Mouse (Mus musculus): ENCODE data around the gene Calcrl. TPM values are rescaled to one million over a fixed set of nuclear protein-coding genes. Genes with fewer than 3 reads are reported as not detected.

Calcrl gene
- polyA plus RNA-seq, 1 experiment from 2014 or later, result 55.3 TPM

DNA sequence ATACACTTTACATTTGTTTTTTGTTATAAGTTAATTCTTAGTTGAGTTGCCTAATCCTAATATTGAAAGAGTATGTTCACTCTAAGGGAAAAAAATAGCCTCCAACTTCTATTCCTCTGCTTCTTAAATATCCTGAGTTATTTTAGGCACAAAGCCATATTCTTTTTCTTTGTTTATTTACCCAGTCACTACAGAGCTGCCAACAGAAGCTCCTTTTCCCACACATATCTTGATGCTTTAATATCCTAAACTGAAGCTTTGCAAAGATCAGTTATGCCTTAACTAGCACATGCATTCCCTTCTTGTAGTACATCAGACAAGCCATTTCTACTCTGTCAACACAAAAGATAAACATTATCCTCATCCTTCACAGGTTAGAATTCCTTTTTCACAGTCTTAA is 42.7 kb downstream of the Calcrl start:
- Histone ChIP-seq H3K27me3 (ENCODE audit: control insufficient read depth, insufficient read depth, low read length) (no peaks in the 10 kb centered on the region), H3K9ac (ENCODE audit: low read length) (no peak overlapping the region), H3K27ac (replicated peaks in 1 of 2; ENCODE audit: control insufficient read depth in 1 of 2, insufficient read depth in 1 of 2, low read depth in 2 of 2, low read length in 2 of 2) (no peak overlapping the region), H3K9me3 (ENCODE audit: control insufficient read depth, low read length) (no peaks in the 10 kb centered on the region), H3K4me3 (ENCODE audit: control insufficient read depth in 1 of 2, insufficient read depth in 1 of 2, low read depth in 1 of 2, low read length in 2 of 2) (no peak overlapping the region), H3K36me3 (ENCODE audit: control insufficient read depth, insufficient read depth, low read length) (no peaks in the 10 kb centered on the region), H3K4me1 (ENCODE audit: control insufficient read depth in 2 of 2, insufficient read depth in 2 of 2, low read length in 2 of 2) (peaks cover 3 to 29% of the 10 kb centered on the region in 2 experiments; a peak in 3 of 4 replicates), H3K4me2 (ENCODE audit: low read length) (no peak overlapping the region)
- no peak for ATAC-seq (ENCODE audit: insufficient number of reproducible peaks, insufficient read depth, low FRiP score, low read depth)

DNA sequence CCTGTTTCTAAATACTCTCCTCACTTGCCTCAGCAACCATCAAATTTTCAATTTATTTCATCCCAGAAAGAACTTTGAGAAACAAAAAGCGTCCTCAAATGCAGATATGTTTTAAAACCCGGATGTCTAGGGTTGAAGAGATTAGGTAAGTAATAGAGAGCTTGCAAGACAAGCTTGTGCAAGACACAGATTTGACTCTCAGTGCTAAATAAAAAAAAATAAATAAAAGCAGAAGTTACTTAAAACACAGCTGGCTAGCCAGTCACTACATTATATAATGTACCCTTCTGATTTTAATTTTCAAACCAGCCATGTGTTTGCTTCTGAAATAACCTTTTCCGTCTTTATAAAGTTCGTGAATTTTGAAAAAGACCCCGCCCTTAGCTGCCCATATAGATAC is 43.2 kb downstream of the Calcrl start:
- no peak for ATAC-seq (ENCODE audit: insufficient number of reproducible peaks, insufficient read depth, low FRiP score, low read depth)
- Histone ChIP-seq H3K27ac (replicated peaks in 1 of 2; ENCODE audit: control insufficient read depth in 1 of 2, insufficient read depth in 1 of 2, low read depth in 2 of 2, low read length in 2 of 2) (0 out of 4 replicates have a peak overlapping the region, but pooled peaks of 1 of the 2 experiments have one; percentile 24), H3K9me3 (ENCODE audit: control insufficient read depth, low read length) (no peaks in the 10 kb centered on the region), H3K9ac (ENCODE audit: low read length) (no peak overlapping the region), H3K4me2 (ENCODE audit: low read length) (no peak overlapping the region), H3K27me3 (ENCODE audit: control insufficient read depth, insufficient read depth, low read length) (no peaks in the 10 kb centered on the region), H3K36me3 (ENCODE audit: control insufficient read depth, insufficient read depth, low read length) (no peaks in the 10 kb centered on the region), H3K4me3 (ENCODE audit: control insufficient read depth in 1 of 2, insufficient read depth in 1 of 2, low read depth in 1 of 2, low read length in 2 of 2) (no peak overlapping the region), H3K4me1 (ENCODE audit: control insufficient read depth in 2 of 2, insufficient read depth in 2 of 2, low read length in 2 of 2) (peaks cover 3 to 29% of the 10 kb centered on the region in 2 experiments; a peak in 3 of 4 replicates)
- WGBS, result 79% methylated on average over 5 of the region's 5 CpGs

DNA sequence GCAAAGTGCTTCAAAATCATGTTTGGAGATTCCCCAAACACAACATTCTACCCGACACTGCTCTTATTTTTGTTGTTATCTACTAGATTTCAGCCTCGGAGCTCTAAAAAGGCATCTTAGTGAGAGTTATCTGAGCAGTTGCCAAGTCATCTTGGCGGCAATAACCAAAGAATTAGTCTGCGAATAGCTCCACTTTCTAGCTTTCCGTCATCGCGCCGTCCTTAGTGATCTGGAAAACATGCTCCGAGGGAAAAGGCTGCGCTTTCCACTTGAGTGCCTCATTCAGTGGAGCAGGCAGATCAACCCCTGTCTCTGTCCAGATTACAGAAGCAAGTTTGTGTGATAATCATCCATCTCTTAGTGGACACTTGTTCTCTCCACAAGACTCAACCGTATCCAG is 44.4 kb downstream of the Calcrl start:
- no peak for ATAC-seq (ENCODE audit: insufficient number of reproducible peaks, insufficient read depth, low FRiP score, low read depth)
- Histone ChIP-seq H3K4me3 (ENCODE audit: control insufficient read depth in 1 of 2, insufficient read depth in 1 of 2, low read depth in 1 of 2, low read length in 2 of 2) (peak overlapping the region in 1 of 2 experiments; percentile 11; a peak in 1 of 4 replicates), H3K27ac (replicated peaks in 1 of 2; ENCODE audit: control insufficient read depth in 1 of 2, insufficient read depth in 1 of 2, low read depth in 2 of 2, low read length in 2 of 2) (peak overlapping the region; percentile 7 to 53; a peak in 3 of 4 replicates), H3K9me3 (ENCODE audit: control insufficient read depth, low read length) (no peaks in the 10 kb centered on the region), H3K27me3 (ENCODE audit: control insufficient read depth, insufficient read depth, low read length) (no peaks in the 10 kb centered on the region), H3K4me2 (ENCODE audit: low read length) (peak overlapping the region; percentile 53), H3K9ac (ENCODE audit: low read length) (no peak overlapping the region), H3K4me1 (ENCODE audit: control insufficient read depth in 2 of 2, insufficient read depth in 2 of 2, low read length in 2 of 2) (peaks cover 3 to 26% of the 10 kb centered on the region in 2 experiments; a peak in 3 of 4 replicates), H3K36me3 (ENCODE audit: control insufficient read depth, insufficient read depth, low read length) (no peaks in the 10 kb centered on the region)
- WGBS, result 17% methylated on average over 11 of the region's 11 CpGs

DNA sequence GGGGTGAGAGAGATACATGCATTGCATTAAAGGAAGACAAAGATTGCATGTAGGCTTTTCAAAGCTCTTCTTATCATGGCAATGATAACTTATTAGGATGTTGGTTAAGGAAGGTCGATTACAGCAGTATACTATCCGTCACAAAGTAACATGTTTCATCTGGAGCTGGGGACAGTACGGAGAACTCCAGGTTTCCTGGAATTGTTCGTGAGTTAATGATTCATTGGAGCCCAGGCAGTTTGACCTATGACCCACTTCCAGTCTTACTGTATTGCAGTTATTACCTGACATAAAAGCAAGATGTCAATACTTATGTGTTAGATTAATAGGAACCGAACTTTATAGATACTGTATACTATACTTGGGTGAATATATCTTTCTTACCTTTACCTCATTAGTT is 46.5 kb downstream of the Calcrl start:
- H3K4me1 ChIP-seq (ENCODE audit: control insufficient read depth in 2 of 2, insufficient read depth in 2 of 2, low read length in 2 of 2), result peaks cover 3 to 19% of the 10 kb centered on the region in 2 experiments; a peak in 3 of 4 replicates

DNA sequence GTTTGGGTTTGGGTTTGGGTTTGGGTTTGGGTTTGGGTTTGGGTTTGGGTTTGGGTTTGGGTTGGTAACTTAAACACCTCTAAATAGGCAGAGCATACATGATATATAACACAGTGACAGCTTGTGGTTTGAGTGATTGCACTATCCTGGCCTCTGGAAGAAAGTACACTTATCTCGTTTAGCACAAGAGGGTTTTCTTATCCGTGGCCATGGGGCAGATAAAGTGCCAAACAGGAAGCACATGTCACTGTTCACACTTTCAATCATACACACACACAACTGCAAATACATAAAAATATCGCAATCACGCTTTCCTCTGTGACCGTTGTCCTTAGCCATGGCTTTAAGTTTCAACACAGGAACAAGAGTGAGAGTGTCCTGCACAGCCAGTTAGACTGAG is 56.0 kb downstream of the Calcrl start:
- no peak overlapping the region for H3K27ac ChIP-seq (replicated peaks in 1 of 2; ENCODE audit: control insufficient read depth in 1 of 2, insufficient read depth in 1 of 2, low read depth in 2 of 2, low read length in 2 of 2)
- H3K9ac ChIP-seq (ENCODE audit: low read length), result no peak overlapping the region
- ATAC-seq (ENCODE audit: insufficient number of reproducible peaks, insufficient read depth, low FRiP score, low read depth), result no peak
- no peak overlapping the region for H3K4me3 ChIP-seq (ENCODE audit: control insufficient read depth in 1 of 2, insufficient read depth in 1 of 2, low read depth in 1 of 2, low read length in 2 of 2)
- no peak overlapping the region for H3K4me2 ChIP-seq (ENCODE audit: low read length)
- H3K36me3 ChIP-seq (ENCODE audit: control insufficient read depth, insufficient read depth, low read length), result peaks cover 3% of the 10 kb centered on the region; the same call in 1 of the 2 replicates
- 5% methylated on average over 5 of the region's 5 CpGs for WGBS
- no peaks in the 10 kb centered on the region for H3K27me3 ChIP-seq (ENCODE audit: control insufficient read depth, insufficient read depth, low read length)
- no peaks in the 10 kb centered on the region for H3K9me3 ChIP-seq (ENCODE audit: control insufficient read depth, low read length)
- 0 out of 4 replicates have a peak, but pooled peaks cover 0 to 3% of the 10 kb centered on the region in 2 experiments for H3K4me1 ChIP-seq (ENCODE audit: control insufficient read depth in 2 of 2, insufficient read depth in 2 of 2, low read length in 2 of 2)

More for the DNA sequence above, 46.5 kb downstream of the Calcrl start:
- Histone ChIP-seq H3K9me3 (ENCODE audit: control insufficient read depth, low read length) (no peaks in the 10 kb centered on the region), H3K4me2 (ENCODE audit: low read length) (no peak overlapping the region), H3K36me3 (ENCODE audit: control insufficient read depth, insufficient read depth, low read length) (peaks cover 7% of the 10 kb centered on the region; the same call in 1 of the 2 replicates), H3K4me3 (ENCODE audit: control insufficient read depth in 1 of 2, insufficient read depth in 1 of 2, low read depth in 1 of 2, low read length in 2 of 2) (no peak overlapping the region), H3K9ac (ENCODE audit: low read length) (no peak overlapping the region), H3K27ac (replicated peaks in 1 of 2; ENCODE audit: control insufficient read depth in 1 of 2, insufficient read depth in 1 of 2, low read depth in 2 of 2, low read length in 2 of 2) (no peak overlapping the region), H3K27me3 (ENCODE audit: control insufficient read depth, insufficient read depth, low read length) (no peaks in the 10 kb centered on the region)
- 67% methylated on average over 5 of the region's 5 CpGs for WGBS
- no peak for ATAC-seq (ENCODE audit: insufficient number of reproducible peaks, insufficient read depth, low FRiP score, low read depth)

DNA sequence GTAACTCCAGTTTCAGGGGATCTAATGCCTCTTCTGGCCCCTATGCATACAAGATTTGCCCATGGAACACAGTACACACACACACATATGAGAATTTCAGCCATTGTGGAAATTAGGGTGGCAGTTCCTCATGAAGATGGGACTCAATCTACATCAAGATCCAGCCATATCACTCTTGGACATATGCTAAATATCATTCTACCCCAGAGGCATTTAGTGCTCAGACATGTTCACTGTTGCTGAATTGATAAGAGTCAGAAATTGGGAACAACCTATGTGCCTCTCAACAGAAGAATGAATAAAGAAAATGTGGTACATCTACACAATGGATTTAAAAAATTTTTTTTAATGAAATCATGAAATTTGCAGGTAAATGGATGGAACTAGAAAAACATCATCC is 58.5 kb downstream of the Calcrl start:
- no peak overlapping the region for H3K4me3 ChIP-seq (ENCODE audit: control insufficient read depth in 1 of 2, insufficient read depth in 1 of 2, low read depth in 1 of 2, low read length in 2 of 2)
- H3K36me3 ChIP-seq (ENCODE audit: control insufficient read depth, insufficient read depth, low read length), result no peaks in the 10 kb centered on the region
- H3K4me1 ChIP-seq (ENCODE audit: control insufficient read depth in 2 of 2, insufficient read depth in 2 of 2, low read length in 2 of 2), result 0 out of 4 replicates have a peak, but pooled peaks cover 0 to 3% of the 10 kb centered on the region in 2 experiments
- no peaks in the 10 kb centered on the region for H3K27me3 ChIP-seq (ENCODE audit: control insufficient read depth, insufficient read depth, low read length)
- ATAC-seq (ENCODE audit: insufficient number of reproducible peaks, insufficient read depth, low FRiP score, low read depth), result no peak
- no peak overlapping the region for H3K9ac ChIP-seq (ENCODE audit: low read length)
- no peak overlapping the region for H3K4me2 ChIP-seq (ENCODE audit: low read length)
- H3K27ac ChIP-seq (replicated peaks in 1 of 2; ENCODE audit: control insufficient read depth in 1 of 2, insufficient read depth in 1 of 2, low read depth in 2 of 2, low read length in 2 of 2), result no peak overlapping the region
- no peaks in the 10 kb centered on the region for H3K9me3 ChIP-seq (ENCODE audit: control insufficient read depth, low read length)

DNA sequence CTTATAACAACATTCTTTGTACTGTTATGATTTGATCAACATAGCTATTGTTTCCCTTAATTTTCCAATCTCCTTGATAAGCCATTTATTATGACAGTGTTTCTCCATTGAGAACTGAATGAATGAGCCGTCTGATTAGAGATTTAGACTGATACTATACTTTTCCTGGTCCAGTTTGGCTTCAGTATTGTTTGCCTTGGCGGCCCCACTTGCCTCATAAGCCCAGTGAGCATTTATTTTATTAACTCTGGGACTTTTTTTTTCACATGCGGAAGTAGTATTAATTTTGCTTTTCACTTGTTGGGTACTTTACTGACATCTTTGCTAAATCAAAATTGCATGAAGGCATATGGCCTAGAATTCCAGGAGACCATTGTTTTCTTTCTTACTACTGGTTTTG is 59.9 kb downstream of the Calcrl start:
- Histone ChIP-seq H3K9ac (ENCODE audit: low read length) (no peak overlapping the region), H3K4me2 (ENCODE audit: low read length) (no peak overlapping the region), H3K4me1 (ENCODE audit: control insufficient read depth in 2 of 2, insufficient read depth in 2 of 2, low read length in 2 of 2) (0 out of 4 replicates have a peak, but pooled peaks cover 0 to 3% of the 10 kb centered on the region in 2 experiments), H3K27ac (replicated peaks in 1 of 2; ENCODE audit: control insufficient read depth in 1 of 2, insufficient read depth in 1 of 2, low read depth in 2 of 2, low read length in 2 of 2) (no peak overlapping the region), H3K4me3 (ENCODE audit: control insufficient read depth in 1 of 2, insufficient read depth in 1 of 2, low read depth in 1 of 2, low read length in 2 of 2) (no peak overlapping the region), H3K27me3 (ENCODE audit: control insufficient read depth, insufficient read depth, low read length) (no peaks in the 10 kb centered on the region), H3K9me3 (ENCODE audit: control insufficient read depth, low read length) (no peaks in the 10 kb centered on the region), H3K36me3 (ENCODE audit: control insufficient read depth, insufficient read depth, low read length) (no peaks in the 10 kb centered on the region)
- ATAC-seq (ENCODE audit: insufficient number of reproducible peaks, insufficient read depth, low FRiP score, low read depth), result no peak
- whole genome bisulfite sequencing, result 76% methylated on average over 3 of the region's 3 CpGs
